Mouse (Mus musculus) layer of hippocampus, postnatal 36 days (tissue): Measurements from ENCODE around the gene Sec11a. TPM values are rescaled to one million over a fixed set of nuclear protein-coding genes. Genes with fewer than 3 reads are reported as not detected.

Source experiments
- DNase-seq, 2 experiments: peaks; one replicate each; pipeline ENCODE4 v3.0.0; 2022
- total RNA-seq, 2 experiments: library from RNA; stranded (reverse); gene quantifications; 2 replicates each; pipeline ENCODE4 v1.2.3; 2021

The Sec11a gene
- total RNA-seq, 2 experiments from 2014 or later = 52.5 to 59.6 TPM

DNA sequence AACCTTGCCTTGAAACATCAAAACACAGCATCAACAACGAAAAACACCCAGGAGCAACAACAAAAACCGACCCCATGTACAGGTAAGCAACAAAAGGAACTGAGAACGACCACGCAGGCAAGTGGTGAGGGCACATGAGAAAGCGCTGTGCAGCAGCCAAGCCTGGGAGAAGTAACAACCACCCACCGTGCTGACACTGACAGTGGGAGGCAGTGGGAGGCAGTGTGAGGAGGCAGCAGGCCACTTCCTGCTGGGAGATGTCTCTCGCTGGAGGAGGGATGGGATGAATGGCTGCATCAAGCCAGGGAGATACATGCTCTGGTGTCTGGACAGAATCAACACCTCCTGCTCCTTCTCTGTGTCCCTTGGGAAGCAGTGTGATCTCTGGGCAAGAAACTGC, 50.4 kb downstream of the Sec11a start:
- DNase-seq = no peak

- no peak for DNase-seq
Observed at GRCm38 (mm10) chr7:80894815-80895519, 52.6 kb downstream of the Sec11a start.

- no peak for DNase-seq
Observed at GRCm38 (mm10) chr7:80894196-80894595, 53.4 kb downstream of the Sec11a start.

- no peak for DNase-seq
Observed at GRCm38 (mm10) chr7:80893753-80894129, 53.8 kb downstream of the Sec11a start.

GRCm38 (mm10) chr7:80893086-80893752, 54.4 kb downstream of the Sec11a start:
- no peak for DNase-seq

DNA sequence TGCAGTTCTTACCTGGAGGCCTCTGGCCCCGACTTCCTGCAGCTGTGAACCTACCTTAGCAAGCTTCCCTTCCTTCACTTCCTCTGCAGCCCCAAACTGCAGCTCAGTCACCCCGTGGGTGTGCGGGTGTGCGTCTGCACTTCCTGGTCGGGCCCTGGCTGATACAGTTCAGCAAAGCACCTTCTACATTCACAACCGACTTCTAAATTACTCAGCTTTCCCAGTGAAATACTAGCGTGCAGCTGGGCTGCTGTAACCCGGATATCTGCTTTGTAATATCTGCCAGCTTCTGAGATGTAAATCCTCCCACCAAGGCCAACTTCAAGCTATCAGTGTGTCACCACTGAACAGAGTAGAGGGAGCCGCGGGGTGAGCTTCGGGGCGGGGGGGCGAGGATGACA, 57.7 kb downstream of the Sec11a start:
- DNase-seq = no peak

- peak; percentile 45 to 53 for DNase-seq
Observed at GRCm38 (mm10) chr7:80889021-80889511, 58.5 kb downstream of the Sec11a start.

DNA sequence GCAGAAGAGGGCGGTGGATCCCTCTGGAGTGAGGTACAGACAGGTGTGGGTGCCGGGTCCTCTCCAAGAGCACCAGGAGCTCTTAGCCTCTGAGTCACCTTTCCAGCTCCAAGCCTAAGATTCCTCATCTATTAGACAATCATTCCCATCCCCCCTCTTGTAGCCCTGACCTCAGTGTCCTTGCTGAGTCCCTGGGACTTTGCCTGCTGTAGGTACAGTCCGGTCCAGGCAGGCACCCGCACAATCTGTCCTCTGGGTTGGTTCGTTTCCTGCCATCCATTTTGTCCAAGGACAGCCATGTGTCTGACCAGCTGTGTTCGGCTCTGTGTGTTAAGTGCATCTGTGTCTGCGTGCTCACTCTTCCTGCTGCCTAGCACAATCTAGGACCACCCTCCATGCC, 59.0 kb downstream of the Sec11a start:
- DNase-seq = no peak

- no peak for DNase-seq
Observed at GRCm38 (mm10) chr7:80885666-80886065, 61.9 kb downstream of the Sec11a start.

GRCm38 (mm10) chr7:80882830-80883505, 64.6 kb downstream of the Sec11a start:
- DNase-seq = peak; percentile 58 to 59

- no peak for DNase-seq
Observed at GRCm38 (mm10) chr7:80875727-80876126, 71.9 kb downstream of the Sec11a start.

DNA sequence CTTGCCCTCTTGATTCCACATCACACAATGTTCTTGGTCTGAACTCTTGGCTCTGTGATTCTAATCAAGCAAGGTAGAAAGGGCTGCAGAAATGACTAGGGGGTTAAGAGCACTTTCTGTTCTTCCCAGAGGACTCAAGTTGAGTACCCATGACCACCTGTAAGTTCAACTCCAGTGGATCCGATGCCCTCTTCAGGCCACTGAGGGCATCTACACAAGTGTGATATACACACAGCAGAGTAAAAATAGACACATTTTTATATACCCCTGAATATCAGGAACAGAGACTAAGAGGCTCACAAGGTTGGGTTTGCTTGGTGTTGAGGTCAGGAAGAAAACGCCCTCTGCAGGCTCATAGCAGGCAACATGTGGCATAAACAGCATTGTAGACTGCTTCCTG, 73.9 kb downstream of the Sec11a start:
- no peak for DNase-seq

GRCm38 (mm10) chr7:80873038-80873437, 74.5 kb downstream of the Sec11a start:
- DNase-seq = no peak

- no peak for DNase-seq
Observed at GRCm38 (mm10) chr7:80868686-80869085, 78.9 kb downstream of the Sec11a start.

GRCm38 (mm10) chr7:80866514-80867147, 80.9 kb downstream of the Sec11a start:
- no peak for DNase-seq

DNA sequence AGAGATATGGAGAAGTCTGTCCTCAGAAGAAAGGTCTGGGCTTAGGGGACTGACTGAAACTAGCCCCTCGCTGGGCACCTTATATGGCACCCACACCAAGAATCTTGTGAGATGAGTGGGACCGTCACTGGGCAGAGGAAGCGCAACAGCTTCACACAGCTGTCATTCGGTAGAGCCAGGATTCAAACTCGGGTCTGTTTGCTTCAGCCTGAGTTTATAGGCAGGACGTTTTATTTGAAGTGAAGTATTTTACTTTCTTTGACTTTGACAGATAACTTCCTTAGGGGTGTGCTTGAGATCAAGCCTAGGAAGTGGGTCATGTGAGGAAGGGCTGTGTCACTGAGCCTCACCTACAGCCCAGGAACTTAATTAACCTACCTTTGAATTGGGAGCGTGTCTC, 82.1 kb downstream of the Sec11a start:
- DNase-seq = no peak

- no peak for DNase-seq
Observed at GRCm38 (mm10) chr7:80864831-80865230, 82.7 kb downstream of the Sec11a start.

DNA sequence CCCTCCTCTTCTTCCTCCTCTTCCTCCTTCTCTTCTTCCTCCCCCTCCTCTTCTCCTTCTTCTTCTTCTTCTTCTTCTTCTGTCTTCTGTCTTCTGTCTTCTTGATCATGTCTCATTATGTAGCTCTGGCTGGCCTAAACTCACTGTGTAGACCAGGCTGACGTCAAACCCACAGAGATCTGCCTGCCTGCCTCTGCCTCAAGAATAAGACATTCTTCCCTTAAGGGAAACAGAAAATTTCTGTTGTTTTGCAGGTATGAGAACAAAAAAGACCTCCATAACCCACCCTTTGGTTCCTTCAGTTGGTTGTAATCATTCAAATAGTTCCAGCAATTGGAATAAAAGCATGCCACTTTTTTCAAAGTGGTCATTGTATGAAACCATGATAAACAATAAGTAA, 83.4 kb downstream of the Sec11a start:
- no peak for DNase-seq

DNA sequence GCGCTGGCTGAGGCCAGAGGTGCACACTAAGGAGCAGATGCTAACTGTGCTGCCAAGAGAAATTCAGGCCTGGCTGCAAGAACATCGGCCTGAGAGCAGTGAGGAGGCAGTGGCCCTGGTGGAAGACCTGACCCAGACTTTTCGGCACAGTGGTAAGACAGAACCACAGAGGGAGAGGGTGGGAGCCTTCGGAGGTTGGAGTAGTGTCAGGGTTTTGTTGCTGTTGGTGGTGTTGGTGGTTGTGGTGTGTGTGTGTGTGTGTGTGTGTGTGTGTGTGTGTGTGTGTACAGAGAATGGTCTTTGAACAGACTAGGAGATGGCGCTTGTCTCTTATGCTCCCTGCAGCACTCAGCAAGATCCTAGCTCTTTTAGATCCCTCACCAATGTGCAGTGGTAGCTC, 84.1 kb downstream of the Sec11a start:
- no peak for DNase-seq

GRCm38 (mm10) chr7:80862475-80862874, 85.1 kb downstream of the Sec11a start:
- no peak for DNase-seq

DNA sequence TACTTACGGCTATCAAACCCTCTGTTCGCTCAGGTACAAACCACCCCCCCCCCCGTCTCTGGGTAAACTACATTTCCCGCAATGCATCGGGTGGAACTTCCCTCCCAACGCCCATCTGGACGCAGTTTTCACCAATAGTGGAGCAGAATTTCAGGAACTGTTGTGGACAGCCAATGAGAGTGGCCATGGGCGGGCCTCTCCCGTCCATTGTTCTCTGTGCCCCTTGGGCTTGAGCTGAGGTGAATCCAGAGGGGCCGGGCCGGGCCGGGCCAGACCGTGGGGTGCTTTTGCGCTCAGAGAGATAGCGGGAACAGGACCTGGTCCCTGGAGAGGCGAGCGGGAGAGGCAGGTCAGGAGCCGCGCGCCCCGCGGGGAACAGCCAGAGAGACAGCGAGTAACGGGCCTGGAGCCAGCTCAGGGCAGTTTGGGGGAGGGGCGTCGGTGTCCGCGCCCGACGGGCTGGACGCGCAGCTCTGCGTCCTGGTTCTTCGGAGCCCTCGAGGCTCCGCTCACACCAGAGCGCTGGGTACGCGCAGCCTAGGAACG, 86.8 kb downstream of the Sec11a start, which contains the start of gene Zscan2:
TSS of gene Zscan2 (plus strand) at position 192 of the 546 bp plus-strand sequence.
- peak; percentile 89 to 90 for DNase-seq

DNA sequence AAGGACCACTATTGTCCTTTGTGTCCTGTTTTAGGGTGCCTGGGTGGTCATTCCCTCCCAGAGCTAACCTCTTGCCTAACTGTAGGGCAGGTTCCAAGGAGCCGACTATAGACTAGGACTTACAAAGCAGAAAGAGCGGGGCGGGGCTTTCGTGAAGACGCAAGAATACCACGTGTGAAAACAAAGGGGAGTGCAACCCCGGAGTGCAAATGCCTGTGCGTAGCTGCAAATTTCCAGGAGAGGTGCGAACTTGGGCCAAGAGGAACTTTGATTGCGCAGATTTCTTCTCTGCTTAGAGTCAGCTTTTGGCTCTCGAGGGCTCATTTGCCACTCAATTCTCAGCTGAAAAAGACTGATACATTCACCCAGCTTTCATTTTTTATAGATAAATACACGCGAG, 87.4 kb downstream of the Sec11a start:
- DNase-seq = no peak

GRCm38 (mm10) chr7:80857181-80857580, 90.4 kb downstream of the Sec11a start:
- peak; percentile 66 to 70 for DNase-seq
